Mouse (Mus musculus): Measurements from ENCODE around the gene Knstrn. TPM values are rescaled to one million over a fixed set of nuclear protein-coding genes. Genes with fewer than 3 reads are reported as not detected.

The Knstrn gene
- polyA plus RNA-seq, 1 experiment from 2014 or later: 49.6 TPM

DNA sequence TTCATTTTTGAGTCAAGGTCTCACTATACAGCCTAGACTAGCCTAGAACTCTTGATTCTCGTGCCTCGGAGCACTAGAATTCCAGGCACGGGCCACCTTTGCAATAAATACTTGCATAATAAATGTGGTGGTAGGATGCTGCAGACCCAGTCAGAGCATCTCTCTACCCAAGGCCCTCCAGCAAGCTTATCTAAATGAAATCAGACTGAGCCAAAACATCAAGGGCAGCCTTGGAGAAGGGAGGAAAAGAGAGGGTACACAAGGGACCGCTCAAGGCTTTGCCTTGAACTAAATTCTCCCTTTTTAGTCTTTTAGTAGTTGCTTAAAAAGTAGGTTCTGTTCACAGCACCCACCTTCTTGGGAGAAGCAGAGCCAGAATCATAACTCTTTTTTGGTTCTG lies 77.4 kb downstream of the Knstrn start:
- Histone ChIP-seq H3K27ac (ENCODE audit: low read length) (no peak overlapping the region), H3K9me3 (ENCODE audit: control insufficient read depth, low read length) (no peaks in the 10 kb centered on the region), H3K4me1 (replicated peaks; ENCODE audit: control insufficient read depth, insufficient read depth, low read length) (peaks cover 6% of the 10 kb centered on the region), H3K4me2 (ENCODE audit: low read length) (no peak overlapping the region), H3K4me3 (replicated peaks; ENCODE audit: low read length) (no peak overlapping the region), H3K9ac (replicated peaks; ENCODE audit: low read depth, low read length) (no peak overlapping the region), H3K27me3 (replicated peaks; ENCODE audit: control insufficient read depth, insufficient read depth, low read length) (peaks cover 22% of the 10 kb centered on the region), H3K36me3 (ENCODE audit: control insufficient read depth, insufficient read depth) (no peaks in the 10 kb centered on the region)
- 91% methylated on average over 4 of the region's 4 CpGs for WGBS
- no peak for ATAC-seq

DNA sequence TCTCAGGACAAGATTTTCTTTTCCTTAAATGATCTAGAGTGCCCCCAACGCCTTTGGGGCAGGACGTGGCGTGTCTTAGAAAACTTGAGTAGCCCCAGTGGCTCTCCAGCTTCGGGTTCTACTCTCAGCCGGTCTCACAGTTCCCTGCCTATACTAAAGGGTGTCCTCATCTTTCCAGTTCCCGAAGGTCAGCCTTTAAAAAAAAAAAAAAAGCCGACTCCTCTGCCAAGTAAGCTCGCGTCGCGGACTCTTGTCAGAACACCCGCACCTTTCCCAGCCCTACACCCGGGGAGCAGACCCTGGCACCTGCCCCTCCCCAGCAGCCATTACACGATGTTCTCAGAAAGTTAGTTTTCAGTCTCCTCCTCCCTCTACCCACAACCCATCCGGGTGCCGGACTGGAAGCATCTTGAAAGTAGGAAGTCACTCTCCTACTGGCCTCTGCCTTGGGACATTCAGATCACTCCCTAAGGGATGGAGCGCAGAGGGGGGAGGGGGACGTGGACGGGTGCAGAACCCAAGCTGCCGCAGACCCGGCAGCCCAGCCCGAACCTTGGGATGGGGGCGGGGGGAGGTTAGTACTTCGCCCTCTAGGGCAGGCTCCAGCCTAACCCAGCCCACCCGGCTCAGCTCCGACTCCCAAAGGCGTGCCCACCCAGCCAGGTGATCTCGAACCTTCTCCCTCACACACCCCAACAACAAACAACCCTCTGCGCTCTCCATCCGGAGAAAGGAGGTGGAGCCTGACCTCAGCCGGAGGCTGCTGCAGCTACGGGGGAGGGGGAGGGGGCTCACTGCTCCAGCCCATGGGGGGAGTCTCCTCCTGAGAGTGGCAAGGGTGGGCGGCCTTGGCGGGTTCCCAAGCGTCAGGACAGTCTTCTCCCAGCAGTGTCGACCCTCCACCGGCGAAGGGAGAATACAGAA lies 82.4 kb downstream of the Knstrn start:
- Histone ChIP-seq H3K4me3 (replicated peaks; ENCODE audit: low read length) (peak overlapping the region; percentile 50), H3K36me3 (ENCODE audit: control insufficient read depth, insufficient read depth) (no peaks in the 10 kb centered on the region), H3K27ac (ENCODE audit: low read length) (no peak overlapping the region), H3K9me3 (ENCODE audit: control insufficient read depth, low read length) (no peaks in the 10 kb centered on the region), H3K4me2 (ENCODE audit: low read length) (peak overlapping the region; percentile 80), H3K27me3 (replicated peaks; ENCODE audit: control insufficient read depth, insufficient read depth, low read length) (peaks cover 58% of the 10 kb centered on the region), H3K9ac (replicated peaks; ENCODE audit: low read depth, low read length) (peak overlapping the region; percentile 55), H3K4me1 (replicated peaks; ENCODE audit: control insufficient read depth, insufficient read depth, low read length) (peaks cover 30% of the 10 kb centered on the region)
- 1% methylated on average over 37 of the region's 38 CpGs for WGBS
- ATAC-seq: no peak

DNA sequence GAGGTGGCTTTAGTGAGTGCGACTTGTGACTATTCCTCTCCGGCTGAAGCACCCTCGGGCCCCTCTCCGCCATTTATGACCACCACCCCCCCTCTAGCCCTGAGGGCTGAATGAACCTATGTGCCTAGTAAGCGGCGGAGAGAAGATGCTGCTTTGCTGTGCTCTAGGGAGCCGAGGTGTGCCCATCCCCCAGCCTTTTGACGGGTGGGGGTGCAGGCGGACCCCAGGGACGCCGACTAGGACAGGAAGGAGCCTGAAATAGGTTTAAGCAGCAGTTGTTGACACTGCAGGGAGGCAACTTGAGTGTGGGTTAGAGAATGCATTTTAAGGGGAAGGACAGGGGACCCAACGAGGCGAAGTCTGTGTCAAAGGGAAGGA lies 83.1 kb downstream of the Knstrn start:
- Histone ChIP-seq H3K27me3 (replicated peaks; ENCODE audit: control insufficient read depth, insufficient read depth, low read length) (peaks cover 58% of the 10 kb centered on the region), H3K9ac (replicated peaks; ENCODE audit: low read depth, low read length) (peak overlapping the region; percentile 55), H3K9me3 (ENCODE audit: control insufficient read depth, low read length) (no peaks in the 10 kb centered on the region), H3K36me3 (ENCODE audit: control insufficient read depth, insufficient read depth) (no peaks in the 10 kb centered on the region), H3K4me1 (replicated peaks; ENCODE audit: control insufficient read depth, insufficient read depth, low read length) (peaks cover 30% of the 10 kb centered on the region), H3K4me2 (ENCODE audit: low read length) (peak overlapping the region; percentile 80), H3K4me3 (replicated peaks; ENCODE audit: low read length) (peak overlapping the region; percentile 50), H3K27ac (ENCODE audit: low read length) (no peak overlapping the region)
- no peak for ATAC-seq
- WGBS: under 1% methylated on average over 13 of the region's 13 CpGs

DNA sequence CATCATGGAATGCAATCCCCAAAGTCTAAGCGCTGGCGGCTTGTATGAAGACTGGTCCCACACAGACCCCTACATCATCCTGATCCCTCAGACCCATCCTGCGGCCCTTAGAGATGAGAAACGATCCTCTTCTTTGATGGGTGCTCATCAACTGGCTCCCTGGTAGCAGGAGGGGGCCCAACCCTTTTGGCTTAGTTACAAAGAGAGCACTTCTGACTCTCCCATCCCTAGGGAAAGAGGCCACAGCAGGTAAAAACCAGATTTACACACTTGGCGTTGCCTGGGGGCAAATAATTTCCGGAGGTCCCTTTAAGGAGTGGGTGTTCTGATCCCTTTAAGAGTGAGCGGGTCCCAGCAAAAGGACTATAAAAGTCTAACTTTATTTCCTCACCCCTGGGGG lies 83.6 kb downstream of the Knstrn start:
- Histone ChIP-seq H3K36me3 (ENCODE audit: control insufficient read depth, insufficient read depth) (no peaks in the 10 kb centered on the region), H3K27me3 (replicated peaks; ENCODE audit: control insufficient read depth, insufficient read depth, low read length) (peaks cover 58% of the 10 kb centered on the region), H3K4me1 (replicated peaks; ENCODE audit: control insufficient read depth, insufficient read depth, low read length) (peaks cover 30% of the 10 kb centered on the region), H3K4me2 (ENCODE audit: low read length) (peak overlapping the region; percentile 80), H3K9me3 (ENCODE audit: control insufficient read depth, low read length) (no peaks in the 10 kb centered on the region), H3K27ac (ENCODE audit: low read length) (no peak overlapping the region), H3K9ac (replicated peaks; ENCODE audit: low read depth, low read length) (peak overlapping the region; percentile 55; the same call in 1 of the 2 replicates), H3K4me3 (replicated peaks; ENCODE audit: low read length) (peak overlapping the region; percentile 50)
- ATAC-seq: no peak
- WGBS: 3% methylated on average over 7 of the region's 7 CpGs

DNA sequence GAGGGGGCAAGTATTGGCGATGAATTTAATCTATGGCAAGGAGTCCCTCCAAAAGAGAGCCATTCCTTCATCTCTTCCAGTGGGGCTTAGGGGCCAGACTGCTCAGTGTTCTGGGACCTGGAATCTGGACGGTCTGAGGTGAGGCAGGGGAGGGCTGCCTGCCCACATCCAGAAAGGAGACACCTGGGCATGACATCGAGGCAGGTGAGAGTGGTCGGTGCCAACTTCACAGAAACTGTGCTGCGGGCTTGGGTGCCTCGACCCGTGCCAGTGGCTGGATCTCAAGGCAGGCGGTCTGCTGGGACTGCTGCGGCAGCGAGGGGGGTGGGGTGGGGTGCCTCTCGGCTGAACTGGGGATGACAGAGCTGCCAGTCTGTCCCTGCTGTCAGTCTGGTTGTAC lies 84.0 kb downstream of the Knstrn start:
- Histone ChIP-seq H3K27ac (ENCODE audit: low read length) (no peak overlapping the region), H3K9ac (replicated peaks; ENCODE audit: low read depth, low read length) (no peak overlapping the region), H3K36me3 (ENCODE audit: control insufficient read depth, insufficient read depth) (no peaks in the 10 kb centered on the region), H3K27me3 (replicated peaks; ENCODE audit: control insufficient read depth, insufficient read depth, low read length) (peaks cover 58% of the 10 kb centered on the region), H3K4me1 (replicated peaks; ENCODE audit: control insufficient read depth, insufficient read depth, low read length) (peaks cover 32% of the 10 kb centered on the region), H3K4me2 (ENCODE audit: low read length) (no peak overlapping the region), H3K4me3 (replicated peaks; ENCODE audit: low read length) (no peak overlapping the region), H3K9me3 (ENCODE audit: control insufficient read depth, low read length) (no peaks in the 10 kb centered on the region)
- 4% methylated on average over 11 of the region's 11 CpGs for WGBS
- no peak for ATAC-seq

DNA sequence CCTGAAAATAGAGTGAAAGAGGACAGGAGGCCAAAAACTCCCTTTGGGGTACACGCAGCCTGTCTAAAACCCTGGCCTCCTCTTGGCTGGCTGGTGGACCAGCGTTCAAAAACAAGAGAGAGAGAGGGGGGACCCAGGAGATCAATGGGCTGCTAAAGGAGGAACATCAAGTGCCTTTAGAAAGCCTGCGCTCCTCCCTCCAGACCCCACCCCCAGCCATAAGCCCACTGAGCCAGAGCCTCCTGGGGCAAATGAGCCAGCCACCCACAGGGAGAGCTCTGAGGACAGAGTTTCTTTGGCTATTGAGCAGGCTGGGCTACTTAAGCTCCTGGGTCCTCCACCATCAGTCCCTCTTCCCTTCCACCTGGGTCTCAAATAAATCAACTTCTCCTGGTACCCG lies 85.0 kb downstream of the Knstrn start:
- 3% methylated on average over 4 of the region's 4 CpGs for WGBS
- Histone ChIP-seq H3K4me3 (replicated peaks; ENCODE audit: low read length) (no peak overlapping the region), H3K27ac (ENCODE audit: low read length) (no peak overlapping the region)

DNA sequence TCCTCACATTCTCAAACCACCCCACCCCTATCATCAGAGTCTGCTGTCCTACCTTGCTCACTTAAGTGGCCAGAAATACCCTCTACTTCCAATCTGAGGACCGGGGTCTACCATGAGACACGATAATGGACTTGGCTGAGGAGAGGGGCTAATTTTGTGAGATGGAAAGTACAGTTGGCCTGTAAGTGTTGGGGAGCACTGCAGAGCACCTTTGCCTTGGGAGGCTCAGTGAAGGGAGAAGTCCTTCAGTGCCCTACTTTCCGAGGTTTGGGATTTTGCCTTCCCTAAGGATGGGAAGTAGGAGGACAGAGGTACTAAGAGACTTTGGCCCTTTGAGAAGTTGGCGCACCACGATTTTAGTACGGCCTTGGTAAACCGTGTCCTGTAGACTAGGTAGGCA lies 85.5 kb downstream of the Knstrn start:
- H3K27ac ChIP-seq (ENCODE audit: low read length): no peak overlapping the region
- H3K4me3 ChIP-seq (replicated peaks; ENCODE audit: low read length): no peak overlapping the region
- WGBS: 10% methylated on average over 7 of the region's 7 CpGs
- H3K9me3 ChIP-seq (ENCODE audit: control insufficient read depth, low read length): no peaks in the 10 kb centered on the region
- ATAC-seq: no peak
- no peak overlapping the region for H3K9ac ChIP-seq (replicated peaks; ENCODE audit: low read depth, low read length)
- H3K4me2 ChIP-seq (ENCODE audit: low read length): no peak overlapping the region
- H3K27me3 ChIP-seq (replicated peaks; ENCODE audit: control insufficient read depth, insufficient read depth, low read length): peaks cover 53% of the 10 kb centered on the region
- H3K4me1 ChIP-seq (replicated peaks; ENCODE audit: control insufficient read depth, insufficient read depth, low read length): peaks cover 47% of the 10 kb centered on the region
- H3K36me3 ChIP-seq (ENCODE audit: control insufficient read depth, insufficient read depth): no peaks in the 10 kb centered on the region

More for the DNA sequence above, 85.0 kb downstream of the Knstrn start:
- no peaks in the 10 kb centered on the region for H3K36me3 ChIP-seq (ENCODE audit: control insufficient read depth, insufficient read depth)
- H3K4me1 ChIP-seq (replicated peaks; ENCODE audit: control insufficient read depth, insufficient read depth, low read length): peaks cover 41% of the 10 kb centered on the region
- no peaks in the 10 kb centered on the region for H3K9me3 ChIP-seq (ENCODE audit: control insufficient read depth, low read length)
- no peak overlapping the region for H3K9ac ChIP-seq (replicated peaks; ENCODE audit: low read depth, low read length)
- no peak for ATAC-seq
- peaks cover 55% of the 10 kb centered on the region for H3K27me3 ChIP-seq (replicated peaks; ENCODE audit: control insufficient read depth, insufficient read depth, low read length)
- no peak overlapping the region for H3K4me2 ChIP-seq (ENCODE audit: low read length)

DNA sequence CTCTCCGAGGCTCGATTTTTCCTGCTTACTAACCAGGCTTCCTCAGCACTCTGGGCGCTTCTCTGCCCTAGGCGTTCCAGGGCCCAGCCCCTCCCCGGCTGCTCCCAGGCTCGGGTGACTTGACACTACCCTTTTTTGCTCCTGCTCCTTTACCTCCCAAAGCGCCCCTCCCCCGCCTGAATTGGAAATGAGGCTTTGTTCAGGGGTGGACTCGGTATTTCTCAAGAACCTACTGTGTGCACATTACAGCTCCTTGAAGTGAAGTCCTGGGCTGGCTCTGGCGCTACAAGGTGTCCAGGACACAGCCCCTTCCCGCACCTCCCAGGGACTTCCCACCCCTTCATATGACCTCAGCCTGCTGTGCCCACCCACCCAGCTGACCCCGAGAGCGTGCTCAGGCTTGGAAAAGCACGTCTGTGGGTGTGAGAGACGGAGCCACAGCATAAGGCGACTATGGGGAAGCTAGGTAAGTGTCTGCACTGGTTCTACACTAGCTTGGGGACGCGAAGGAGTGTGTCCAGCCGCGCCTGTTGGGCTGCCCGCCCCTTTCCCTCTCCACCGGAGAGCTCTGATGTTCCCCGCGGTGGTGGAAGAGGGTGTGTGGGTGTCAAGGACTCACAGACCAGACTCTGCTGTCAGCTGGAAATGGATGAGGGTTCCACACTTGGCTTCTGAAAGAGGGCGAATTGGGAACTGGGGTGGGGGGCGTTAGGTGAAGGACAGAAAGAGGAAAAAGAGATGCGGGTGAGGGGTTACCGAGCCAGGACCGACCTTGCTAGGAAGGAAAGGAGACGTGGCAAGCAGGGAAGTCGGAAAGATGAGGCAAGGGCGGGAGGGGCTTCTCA lies 86.4 kb downstream of the Knstrn start, which contains the start of gene Bahd1:
Bahd1 (plus strand) TSS at position 397 of the 845 bp plus-strand sequence.
- WGBS: under 1% methylated on average over 32 of the region's 32 CpGs
- H3K4me1 ChIP-seq (replicated peaks; ENCODE audit: control insufficient read depth, insufficient read depth, low read length): peaks cover 53% of the 10 kb centered on the region

DNA sequence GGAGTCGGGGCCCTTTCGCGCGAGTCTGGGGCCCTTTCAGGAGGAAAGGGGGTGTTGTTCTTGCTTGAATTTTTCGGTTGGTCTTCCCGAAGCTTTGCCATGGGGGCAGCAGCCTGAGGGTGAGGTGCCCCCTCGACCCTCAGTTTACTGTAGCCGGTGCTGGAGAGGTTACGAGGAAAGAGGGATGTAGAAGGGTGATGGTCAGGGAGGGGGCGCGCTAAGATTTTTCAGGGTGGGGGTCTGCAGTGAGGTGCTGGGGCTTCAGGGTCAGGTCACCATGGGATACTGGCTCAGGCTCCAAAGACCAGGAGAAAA lies 87.0 kb downstream of the Knstrn start:
- no peak overlapping the region for H3K27ac ChIP-seq (ENCODE audit: low read length)
- peaks cover 56% of the 10 kb centered on the region for H3K4me1 ChIP-seq (replicated peaks; ENCODE audit: control insufficient read depth, insufficient read depth, low read length)
- H3K9ac ChIP-seq (replicated peaks; ENCODE audit: low read depth, low read length): peak overlapping the region; percentile 61
- H3K9me3 ChIP-seq (ENCODE audit: control insufficient read depth, low read length): no peaks in the 10 kb centered on the region
- WGBS: 1% methylated on average over 11 of the region's 11 CpGs
- H3K36me3 ChIP-seq (ENCODE audit: control insufficient read depth, insufficient read depth): no peaks in the 10 kb centered on the region
- peak overlapping the region; percentile 100 for H3K4me2 ChIP-seq (ENCODE audit: low read length)
- peaks cover 40% of the 10 kb centered on the region for H3K27me3 ChIP-seq (replicated peaks; ENCODE audit: control insufficient read depth, insufficient read depth, low read length)
- no peak; the same call in 1 of the 2 replicates for ATAC-seq
- H3K4me3 ChIP-seq (replicated peaks; ENCODE audit: low read length): peak overlapping the region; percentile 88

More for the DNA sequence above, 86.4 kb downstream of the Knstrn start, which contains the start of gene Bahd1:
- H3K27ac ChIP-seq (ENCODE audit: low read length): no peak within 1 kb of the TSS
- no peaks in the 10 kb centered on the region for H3K36me3 ChIP-seq (ENCODE audit: control insufficient read depth, insufficient read depth)
- ATAC-seq: no peak
- H3K4me3 ChIP-seq (replicated peaks; ENCODE audit: low read length): peak within 1 kb of the TSS; percentile 88
- no peaks in the 10 kb centered on the region for H3K9me3 ChIP-seq (ENCODE audit: control insufficient read depth, low read length)
- H3K27me3 ChIP-seq (replicated peaks; ENCODE audit: control insufficient read depth, insufficient read depth, low read length): peaks cover 45% of the 10 kb centered on the region
- peak within 1 kb of the TSS; percentile 61 for H3K9ac ChIP-seq (replicated peaks; ENCODE audit: low read depth, low read length)
- peak within 1 kb of the TSS; percentile 100 for H3K4me2 ChIP-seq (ENCODE audit: low read length)

Measured in forebrain, embryonic 16.5 days (tissue).